Mouse (Mus musculus) sigmoid colon, adult 10 weeks (tissue): ENCODE data around the gene Lce3d. TPM values are rescaled to one million over a fixed set of nuclear protein-coding genes. Genes with fewer than 3 reads are reported as not detected.

ENCODE experiments used
- polyA plus RNA-seq: library from polyadenylated mRNA; stranded (reverse); fragments of 350-450 nt; fragmentation: Illumina TruSeq; extraction: RNeasy Lipid Tissue Mini Kit (QIAGEN cat#74804); gene quantifications from one replicate; pipeline ENCODE4 v1.2.3, GENCODE M21; 2014; ENCODE audit warnings: low read depth, low replicate concordance

The Lce3d gene
- polyA plus RNA-seq = not detected

DNA sequence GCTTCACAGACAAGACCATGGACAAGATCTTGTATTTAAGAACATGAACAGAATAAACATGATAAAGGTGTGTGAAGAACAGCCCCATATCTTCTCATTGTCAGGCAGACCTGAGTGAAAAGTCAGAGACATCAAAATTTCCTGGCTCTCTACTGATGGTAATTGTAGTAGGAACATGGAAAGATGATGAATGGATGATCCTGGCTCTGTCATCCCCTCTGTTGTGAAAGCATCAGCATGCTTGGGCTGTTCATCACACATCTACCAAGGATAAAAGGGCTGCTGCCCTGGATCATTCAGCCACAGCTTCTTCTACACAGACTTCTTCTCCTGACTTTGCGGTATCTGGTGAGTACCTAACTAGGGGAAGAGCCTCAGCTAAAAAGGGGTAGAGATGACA, at the start of gene Lce3d:
TSS of gene Lce3d (plus strand) at position 301 of the 400 bp plus-strand sequence.

DNA sequence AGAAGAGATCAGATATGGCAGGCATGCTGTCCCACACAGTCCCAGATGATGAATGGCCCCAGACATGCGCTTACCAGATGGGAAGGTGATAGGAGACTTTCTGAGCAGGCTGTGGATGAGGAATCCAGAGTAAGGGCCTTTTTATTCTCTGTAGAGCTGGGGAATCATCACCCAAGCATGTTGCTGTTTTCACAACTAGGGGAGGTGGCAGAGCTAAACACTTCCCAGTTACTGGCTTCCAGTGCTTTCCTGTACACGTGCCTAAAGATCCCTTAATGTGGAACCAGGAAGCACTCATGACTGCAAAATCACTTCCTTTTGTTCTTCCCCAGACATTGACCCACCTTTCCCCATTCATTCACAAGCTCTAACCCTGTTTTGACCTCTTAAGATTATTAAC, 31.1 kb upstream of the Lce3d start, which contains the start of gene Lce3a:
TSS of gene Lce3a (minus strand) at position 101 of the 400 bp plus-strand sequence.

DNA sequence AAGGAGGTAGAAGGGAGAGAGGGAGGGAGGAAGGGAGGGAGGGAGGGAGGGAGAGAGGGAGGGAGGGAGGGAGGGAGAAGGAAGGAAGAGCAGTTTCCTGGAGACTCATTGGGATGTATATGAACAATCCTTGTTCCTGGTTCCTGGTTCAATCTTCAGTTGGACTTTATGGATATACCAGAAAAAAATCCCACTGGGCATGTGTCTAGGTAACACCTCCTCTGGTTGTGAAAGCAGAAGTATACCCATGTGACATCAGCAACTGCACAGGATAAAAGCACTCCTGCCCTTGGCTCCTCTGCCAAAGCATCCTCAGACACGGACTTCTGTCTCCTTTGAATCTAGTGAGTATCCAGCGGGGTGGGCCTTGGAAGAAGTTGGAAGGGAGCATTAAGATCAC, 24.5 kb upstream of the Lce3d start, which contains the start of gene Lce3b:
TSS of gene Lce3b (plus strand) at position 301 of the 400 bp plus-strand sequence.

DNA sequence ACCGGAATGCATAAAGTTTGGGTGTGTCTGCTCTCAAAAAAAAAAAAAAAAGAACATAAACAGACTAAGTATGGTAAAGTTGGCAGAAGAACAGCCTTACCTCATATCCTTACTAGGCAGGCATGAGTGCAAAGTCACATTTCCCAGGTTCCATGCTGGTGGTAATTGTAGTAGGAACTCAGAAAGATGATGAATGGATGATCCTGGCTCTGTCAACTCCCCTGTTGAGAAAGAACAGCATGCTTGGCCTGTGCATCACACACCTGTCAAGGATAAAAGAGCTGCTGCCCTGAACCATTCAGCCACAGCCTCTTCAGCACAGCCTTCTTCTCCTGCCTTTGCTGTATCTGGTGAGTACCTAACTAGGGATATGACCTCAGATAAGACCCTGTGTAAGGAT, 13.0 kb upstream of the Lce3d start, which contains the start of gene Lce3c:
TSS of gene Lce3c (plus strand) at position 301 of the 400 bp plus-strand sequence.

DNA sequence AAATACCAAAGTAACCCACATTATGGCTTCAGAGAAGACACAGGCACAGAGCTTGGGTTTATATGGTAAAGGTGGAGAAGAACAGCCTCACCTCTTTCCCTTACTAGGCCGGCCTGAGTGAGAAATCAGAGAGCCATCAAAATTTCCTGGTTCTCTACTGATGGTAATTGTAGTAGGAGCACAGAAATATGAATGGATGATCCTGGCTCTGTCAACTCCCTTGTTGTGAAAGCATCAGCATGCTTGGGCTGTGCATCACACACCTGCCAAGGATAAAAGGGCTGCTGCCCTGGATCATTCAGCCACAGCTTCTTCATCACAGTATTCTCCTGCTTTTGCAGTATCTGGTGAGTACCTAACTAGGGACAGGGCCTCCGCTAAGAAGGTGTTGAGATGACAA, 9.6 kb downstream of the Lce3d start, which contains the start of gene Lce3e:
TSS of gene Lce3e (plus strand) at position 301 of the 400 bp plus-strand sequence.

DNA sequence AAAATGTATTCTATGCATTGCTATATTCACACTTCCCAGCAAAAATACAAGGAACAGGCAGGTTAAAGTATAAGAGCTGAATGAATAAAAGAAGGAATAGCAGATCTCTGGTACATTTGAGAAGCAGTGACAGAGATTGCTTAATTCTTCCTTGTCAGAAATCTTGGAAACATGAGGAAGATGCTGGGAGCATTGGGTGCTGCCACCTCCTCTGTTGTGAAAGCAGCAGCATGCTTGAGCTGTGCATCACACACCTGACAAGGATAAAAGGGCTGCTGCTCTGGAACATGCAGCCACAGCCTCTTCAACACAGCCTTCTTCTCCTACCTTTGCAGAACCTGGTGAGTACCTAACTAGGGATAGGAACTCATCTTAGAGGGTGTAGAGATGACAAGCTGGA, 34.7 kb downstream of the Lce3d start, which contains the start of gene Lce3f:
TSS of gene Lce3f (plus strand) at position 301 of the 400 bp plus-strand sequence.

Other genes with a start within 250 kb of the Lce3d start
- gene Lce1e, start 248.3 kb upstream of the Lce3d start, polyA plus RNA-seq = not detected
- not detected for gene Lce1f, start 237.0 kb upstream of the Lce3d start, polyA plus RNA-seq
- not detected for gene Gm38119, start 218.3 kb upstream of the Lce3d start, polyA plus RNA-seq
- gene Lce1g, start 205.1 kb upstream of the Lce3d start, polyA plus RNA-seq = not detected
- not detected for gene Lce1h, start 192.3 kb upstream of the Lce3d start, polyA plus RNA-seq
- not detected for gene Lce1i, start 178.5 kb upstream of the Lce3d start, polyA plus RNA-seq
- not detected for gene Lce1j, start 166.9 kb upstream of the Lce3d start, polyA plus RNA-seq
- gene Lce1k, start 149.5 kb upstream of the Lce3d start, polyA plus RNA-seq = not detected
- not detected for gene Kprp, start 130.1 kb upstream of the Lce3d start, polyA plus RNA-seq
- not detected for gene Lce1l, start 106.1 kb upstream of the Lce3d start, polyA plus RNA-seq
- gene 2310050C09Rik, start 87.2 kb upstream of the Lce3d start, polyA plus RNA-seq = not detected
- gene Lce3a, start 31.2 kb upstream of the Lce3d start, polyA plus RNA-seq = not detected
- gene Lce3b, start 24.4 kb upstream of the Lce3d start, polyA plus RNA-seq = not detected
- not detected for gene Lce3c, start 12.9 kb upstream of the Lce3d start, polyA plus RNA-seq
- not detected for gene Lce3e, start 9.7 kb downstream of the Lce3d start, polyA plus RNA-seq
- gene Lce3f, start 34.8 kb downstream of the Lce3d start, polyA plus RNA-seq = not detected
- gene Crct1, start 58.3 kb downstream of the Lce3d start, polyA plus RNA-seq = not detected
- not detected for gene Lce1m, start 61.7 kb downstream of the Lce3d start, polyA plus RNA-seq
- gene Gm4858, start 111.4 kb downstream of the Lce3d start, polyA plus RNA-seq = not detected
- not detected for gene Crnn, start 187.4 kb downstream of the Lce3d start, polyA plus RNA-seq
- not detected for gene Flg2, start 239.9 kb downstream of the Lce3d start, polyA plus RNA-seq